Mouse (Mus musculus) hindbrain, embryonic 14.5 days (tissue): ENCODE data around the gene Mab21l1. TPM values are rescaled to one million over a fixed set of nuclear protein-coding genes. Genes with fewer than 3 reads are reported as not detected.
A peak's percentile ranks its signal among the peaks of the same experiment; 100 is the strongest.

ENCODE experiments used
- ATAC-seq: fragments of 200-750 bp; cut with Nextera tagmentation; 2 replicates; pipeline ENCODE4 v1.8.0; 2017; ENCODE audit warnings: moderate number of reproducible peaks, mild to moderate bottlenecking, moderate TSS enrichment, moderate library complexity; ENCODE audit not compliant: low FRiP score
- DNase-seq: peaks from one replicate; pipeline ENCODE4 v3.0.0-alpha.2; 2015; ENCODE audit warnings: low spot score
- H3K27ac ChIP-seq: fragments of 300-500 bp; sonication (generic); 2 replicates; pipeline ENCODE4 v1.5.1; 2014; ENCODE audit warnings: mild to moderate bottlenecking, moderate library complexity
- H3K27me3 ChIP-seq: fragments of 300-500 bp; sonication (generic); 2 replicates; pipeline ENCODE4 v1.6.1; 2014; ENCODE audit warnings: mild to moderate bottlenecking, low read length, mixed read lengths; ENCODE audit not compliant: control insufficient read depth, insufficient read depth
- H3K36me3 ChIP-seq: fragments of 300-500 bp; sonication (generic); replicated peaks from 2 replicates; pipeline ENCODE4 v1.6.1; 2014; ENCODE audit not compliant: control insufficient read depth, insufficient read depth
- H3K4me1 ChIP-seq: fragments of 300-500 bp; sonication (generic); replicated peaks from 2 replicates; pipeline ENCODE4 v1.6.1; 2014; ENCODE audit warnings: antibody characterized with exemption, low read length, mixed read lengths; ENCODE audit not compliant: control insufficient read depth, insufficient read depth
- H3K4me2 ChIP-seq: fragments of 300-500 bp; sonication (generic); replicated peaks from 2 replicates; pipeline ENCODE4 v1.6.1; 2014; ENCODE audit warnings: mild to moderate bottlenecking, moderate library complexity
- H3K4me3 ChIP-seq: fragments of 300-500 bp; sonication (generic); replicated peaks from 2 replicates; pipeline ENCODE4 v1.5.1; 2014; ENCODE audit warnings: mild to moderate bottlenecking, low read length
- H3K9ac ChIP-seq: fragments of 300-500 bp; sonication (generic); 2 replicates; pipeline ENCODE4 v1.6.1; 2014
- H3K9me3 ChIP-seq: fragments of 300-500 bp; sonication (generic); 2 replicates; pipeline ENCODE4 v1.6.1; 2016; ENCODE audit warnings: low read length; ENCODE audit not compliant: control insufficient read depth
- WGBS: fragments of 180-500 bp; shearing (Covaris S2); extraction: QIAGEN DNeasy Blood & Tissue Kit; methylation state at CpG from one replicate; pipeline ENCODE4 v1.1.7; 2014; 5-methylcytosine and 5-hydroxymethylcytosine counted together
- polyA plus RNA-seq: library from polyadenylated mRNA; unstranded; fragments of >200 nt; fragmentation: Nextera tagmentation; extraction: Ambion mirVana; gene quantifications from 2 replicates; pipeline ENCODE4 v1.2.1, GENCODE M21; 2014

Mab21l1 gene
- polyA plus RNA-seq, 1 experiment from 2014 or later: 131 TPM

- no peak for ATAC-seq
- Histone ChIP-seq H3K9me3 (no peaks in the 10 kb centered on the region), H3K4me1 (peaks cover 29% of the 10 kb centered on the region), H3K4me2 (peak overlapping the region; percentile 80), H3K4me3 (peak overlapping the region; percentile 51), H3K27me3 (peaks cover 13% of the 10 kb centered on the region), H3K36me3 (no peaks in the 10 kb centered on the region), H3K9ac (peak overlapping the region; percentile 96), H3K27ac (peak overlapping the region; percentile 99)
- WGBS: 15% methylated on average over 7 of the region's 7 CpGs
- peak; percentile 24 for DNase-seq
Observed at GRCm38 (mm10) chr3:55784101-55784500, 1.8 kb downstream of the Mab21l1 start.

GRCm38 (mm10) chr3:55785266-55785980, 3.1 kb downstream of the Mab21l1 start:
- H3K4me1 ChIP-seq: peaks cover 30% of the 10 kb centered on the region
- DNase-seq (no peak), ATAC-seq (no peak)
- 37% methylated on average over 4 of the region's 4 CpGs for WGBS
- peak overlapping the region; percentile 98 for H3K27ac ChIP-seq
- H3K9me3 ChIP-seq: no peaks in the 10 kb centered on the region
- H3K36me3 ChIP-seq: no peaks in the 10 kb centered on the region
- peak overlapping the region; percentile 76 for H3K9ac ChIP-seq
- peaks cover 11% of the 10 kb centered on the region for H3K27me3 ChIP-seq
- H3K4me3 ChIP-seq: peak overlapping the region; percentile 39
- H3K4me2 ChIP-seq: peak overlapping the region; percentile 65

GRCm38 (mm10) chr3:55785981-55786725, 3.8 kb downstream of the Mab21l1 start:
- H3K9me3 ChIP-seq: no peaks in the 10 kb centered on the region
- peaks cover 6% of the 10 kb centered on the region for H3K27me3 ChIP-seq
- H3K4me3 ChIP-seq: peak overlapping the region; percentile 39
- H3K36me3 ChIP-seq: no peaks in the 10 kb centered on the region
- H3K4me2 ChIP-seq: peak overlapping the region; percentile 65
- H3K9ac ChIP-seq: peak overlapping the region; percentile 76
- peak; percentile 50 for DNase-seq
- 14% methylated on average over 3 of the region's 3 CpGs for WGBS
- H3K4me1 ChIP-seq: peaks cover 24% of the 10 kb centered on the region
- H3K27ac ChIP-seq: peak overlapping the region; percentile 98
- ATAC-seq: no peak

DNA sequence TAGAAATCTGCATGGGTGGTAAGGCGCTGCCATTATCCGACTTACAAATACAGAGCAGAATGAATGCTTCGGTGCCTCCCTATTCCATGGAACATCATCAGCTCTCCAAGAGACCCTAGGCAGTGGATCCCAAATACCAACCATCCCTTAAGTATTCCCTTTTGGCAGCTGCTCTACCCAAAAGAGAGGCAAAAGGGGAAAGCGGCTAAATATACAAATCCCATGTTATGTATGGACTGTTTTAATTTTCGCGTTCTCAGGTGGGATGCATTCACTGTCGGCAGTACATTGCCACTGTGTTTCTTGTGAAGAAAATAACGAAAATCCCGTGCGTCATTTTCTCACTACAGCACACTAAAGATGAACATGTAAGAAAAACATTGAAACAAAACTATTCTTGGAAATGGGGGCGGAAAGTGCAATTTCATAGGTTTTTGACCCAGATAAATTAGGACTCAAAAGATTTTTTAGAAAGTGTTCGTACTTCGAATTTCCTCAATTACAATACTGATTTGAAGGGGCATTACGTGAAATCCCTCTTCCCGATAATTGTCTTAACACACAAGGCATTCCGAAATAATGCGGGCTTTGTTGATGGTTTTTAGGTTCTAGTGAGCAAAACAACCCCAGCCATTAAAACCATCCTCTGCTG, 4.7 kb downstream of the Mab21l1 start:
- Histone ChIP-seq H3K4me2 (peak overlapping the region; percentile 65), H3K4me1 (peaks cover 16% of the 10 kb centered on the region), H3K27ac (peak overlapping the region; percentile 98), H3K27me3 (peaks cover 6% of the 10 kb centered on the region), H3K36me3 (no peaks in the 10 kb centered on the region), H3K4me3 (peak overlapping the region; percentile 39), H3K9me3 (no peaks in the 10 kb centered on the region), H3K9ac (peak overlapping the region; percentile 76)
- peak; percentile 70 for DNase-seq
- 10% methylated on average over 17 of the region's 17 CpGs for WGBS
- no peak for ATAC-seq

- DNase-seq (peak; percentile 70), ATAC-seq (peak; percentile 72)
- peak overlapping the region; percentile 65 for H3K4me2 ChIP-seq
- peak overlapping the region; percentile 39 for H3K4me3 ChIP-seq
- no peaks in the 10 kb centered on the region for H3K9me3 ChIP-seq
- WGBS: under 1% methylated on average over 54 of the region's 54 CpGs
- H3K36me3 ChIP-seq: no peaks in the 10 kb centered on the region
- H3K27me3 ChIP-seq: peaks cover 6% of the 10 kb centered on the region
- peaks cover 13% of the 10 kb centered on the region for H3K4me1 ChIP-seq
- peak overlapping the region; percentile 98 for H3K27ac ChIP-seq
- peak overlapping the region; percentile 76 for H3K9ac ChIP-seq
Observed at GRCm38 (mm10) chr3:55787487-55788213, 5.3 kb downstream of the Mab21l1 start.

GRCm38 (mm10) chr3:55788214-55788586, 5.9 kb downstream of the Mab21l1 start:
- ATAC-seq (no peak), DNase-seq (no peak)
- no peaks in the 10 kb centered on the region for H3K9me3 ChIP-seq
- WGBS: 16% methylated on average over 4 of the region's 4 CpGs
- peak overlapping the region; percentile 39 for H3K4me3 ChIP-seq
- no peaks in the 10 kb centered on the region for H3K36me3 ChIP-seq
- H3K4me1 ChIP-seq: peaks cover 13% of the 10 kb centered on the region
- H3K27ac ChIP-seq: peak overlapping the region; percentile 98
- H3K4me2 ChIP-seq: peak overlapping the region; percentile 65
- H3K27me3 ChIP-seq: peaks cover 6% of the 10 kb centered on the region
- H3K9ac ChIP-seq: peak overlapping the region; percentile 76

DNA sequence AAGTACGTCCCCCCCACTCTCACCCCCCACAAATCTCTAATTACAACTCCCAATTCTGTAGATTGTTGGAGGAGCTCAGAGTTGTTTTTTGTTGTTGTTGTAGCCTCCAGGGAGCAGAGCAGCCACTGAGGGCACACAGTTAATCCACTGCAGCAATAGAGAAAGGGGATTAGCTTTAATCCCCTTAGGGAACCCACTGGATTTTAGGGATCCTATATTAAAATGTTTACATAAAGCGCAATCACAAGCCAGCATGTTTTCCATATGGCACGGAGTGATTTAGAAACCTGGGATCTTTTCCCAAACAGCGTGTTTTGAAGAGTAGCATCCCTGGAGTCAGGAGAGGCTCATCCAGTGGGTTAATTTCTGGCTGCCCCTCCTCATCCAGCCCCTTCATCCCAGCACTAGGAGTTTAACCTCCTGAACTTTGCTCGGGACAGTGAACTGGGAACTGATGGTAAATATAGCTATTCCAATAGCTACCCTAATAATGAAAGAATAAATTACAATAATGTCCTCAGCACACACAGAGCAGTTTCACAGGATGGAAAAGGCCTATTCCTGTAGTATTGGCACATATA, 6.4 kb downstream of the Mab21l1 start:
- DNase-seq: no peak
- ATAC-seq: no peak

DNA sequence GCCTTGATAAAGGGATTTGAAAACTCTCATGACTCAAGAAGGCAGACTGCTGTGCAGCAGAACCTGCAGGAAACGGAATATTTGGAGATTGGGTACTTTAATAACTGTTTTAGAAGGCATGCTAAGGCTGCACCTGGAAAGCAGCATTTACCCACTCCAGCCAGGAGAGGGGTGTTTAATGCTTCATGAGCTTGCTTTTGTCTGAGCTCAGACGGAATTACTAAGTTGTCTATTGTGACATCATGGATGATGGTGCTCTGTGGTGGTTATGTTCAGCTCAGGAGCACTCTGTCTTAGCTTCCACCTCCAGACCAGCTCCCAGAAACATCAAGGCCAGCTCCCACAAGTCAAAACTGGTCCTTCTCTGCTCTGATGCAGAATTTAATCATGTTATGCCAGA, 7.5 kb downstream of the Mab21l1 start:
- 32% methylated on average over 2 of the region's 2 CpGs for WGBS
- Histone ChIP-seq H3K4me1 (peaks cover 13% of the 10 kb centered on the region), H3K27ac (peak overlapping the region; percentile 98), H3K4me3 (no peak overlapping the region), H3K4me2 (peak overlapping the region; percentile 65; the same call in 1 of the 2 replicates), H3K9me3 (no peaks in the 10 kb centered on the region), H3K9ac (0 out of 2 replicates have a peak overlapping the region, but pooled peaks have one; percentile 14), H3K27me3 (peaks cover 6% of the 10 kb centered on the region; the same call in 1 of the 2 replicates), H3K36me3 (no peaks in the 10 kb centered on the region)
- peak; percentile 7; the same call in 1 of the 2 replicates for ATAC-seq
- no peak for DNase-seq

More for the DNA sequence above, 6.4 kb downstream of the Mab21l1 start:
- H3K9me3 ChIP-seq: no peaks in the 10 kb centered on the region
- H3K27me3 ChIP-seq: peaks cover 6% of the 10 kb centered on the region
- no peak overlapping the region for H3K4me3 ChIP-seq
- H3K4me2 ChIP-seq: peak overlapping the region; percentile 65
- 17% methylated on average over 5 of the region's 5 CpGs for WGBS
- H3K4me1 ChIP-seq: peaks cover 13% of the 10 kb centered on the region
- H3K9ac ChIP-seq: peak overlapping the region; percentile 14
- H3K36me3 ChIP-seq: no peaks in the 10 kb centered on the region
- H3K27ac ChIP-seq: peak overlapping the region; percentile 98
